Mouse (Mus musculus): ENCODE measurements at regions not wholly inside any gene's neighbourhood (a gene's known extent, or its start where the extent isn't known, plus 50 kb on each side); places are given as distances from the start of the nearest gene placed in this dataset.
"Not testable (repeated sequence)": the region's sequence is repeated elsewhere in the genome, so short reads cannot be mapped to it uniquely, and the experiment has no call there.

GRCm38 (mm10) chr10:19494461-19495105 is 97.2 kb upstream of the Ifngr1 start:
- no peak for DNase-seq

GRCm38 (mm10) chr10:19498112-19498511 is 93.6 kb upstream of the Ifngr1 start:
- no peak for DNase-seq

GRCm38 (mm10) chr10:19502874-19503273 is 88.9 kb upstream of the Ifngr1 start:
- no peak for DNase-seq

GRCm38 (mm10) chr10:19503846-19504765 is 87.6 kb upstream of the Ifngr1 start:
- DNase-seq: no peak

GRCm38 (mm10) chr10:19505174-19505573 is 86.6 kb upstream of the Ifngr1 start:
- no peak for DNase-seq

- no peak for DNase-seq
Observed at GRCm38 (mm10) chr10:19505979-19506378, 85.8 kb upstream of the Ifngr1 start.

- no peak for DNase-seq
Observed at GRCm38 (mm10) chr10:19506434-19506833, 85.3 kb upstream of the Ifngr1 start.

GRCm38 (mm10) chr10:19508221-19508745 is 83.5 kb upstream of the Ifngr1 start:
- no peak for DNase-seq

GRCm38 (mm10) chr10:19510047-19510446 is 81.7 kb upstream of the Ifngr1 start:
- DNase-seq: no peak

- not testable (repeated sequence) for DNase-seq
Observed at GRCm38 (mm10) chr10:19514366-19514765, 77.4 kb upstream of the Ifngr1 start.

- no peak for DNase-seq
Observed at GRCm38 (mm10) chr10:19514837-19515236, 76.9 kb upstream of the Ifngr1 start.

- no peak for DNase-seq
Observed at GRCm38 (mm10) chr10:19516011-19516410, 75.7 kb upstream of the Ifngr1 start.

- DNase-seq: no peak
Observed at GRCm38 (mm10) chr10:19517093-19517492, 74.7 kb upstream of the Ifngr1 start.

- peak; percentile 12 to 51 for DNase-seq
Observed at GRCm38 (mm10) chr10:19518763-19519162, 73.0 kb upstream of the Ifngr1 start.

GRCm38 (mm10) chr10:19522198-19522597 is 69.6 kb upstream of the Ifngr1 start:
- DNase-seq: no peak

- DNase-seq: no peak
Observed at GRCm38 (mm10) chr10:19525939-19526338, 65.8 kb upstream of the Ifngr1 start.

GRCm38 (mm10) chr10:19526353-19526752 is 65.4 kb upstream of the Ifngr1 start:
- DNase-seq: no peak

- no peak for DNase-seq
Observed at GRCm38 (mm10) chr10:19529655-19530054, 62.1 kb upstream of the Ifngr1 start.

- DNase-seq: no peak
Observed at GRCm38 (mm10) chr10:19530056-19530455, 61.7 kb upstream of the Ifngr1 start.

GRCm38 (mm10) chr10:19531452-19531851 is 60.3 kb upstream of the Ifngr1 start:
- DNase-seq: no peak

GRCm38 (mm10) chr10:19532790-19533189 is 59.0 kb upstream of the Ifngr1 start:
- no peak for DNase-seq

- no peak for DNase-seq
Observed at GRCm38 (mm10) chr10:19533846-19534245, 57.9 kb upstream of the Ifngr1 start.
